Mouse (Mus musculus): ENCODE data around the gene Atg13. TPM values are rescaled to one million over a fixed set of nuclear protein-coding genes. Genes with fewer than 3 reads are reported as not detected.

Gene Atg13
- total RNA-seq, 2 experiments from 2014 or later: 38.9 to 40.8 TPM

Other genes with a start within 250 kb of the Atg13 start
- 10 to 100 TPM; 47.0 to 53.1 TPM for gene Ckap5, start 183.8 kb downstream of the Atg13 start, total RNA-seq (2021)
- under 1 TPM in 1 of 2 experiments, not detected in 1; 0.12 TPM for gene F2, start 74.2 kb downstream of the Atg13 start, total RNA-seq (2021)
- 1 to 10 TPM; 5.4 to 5.8 TPM for gene Zfp408, start 60.8 kb downstream of the Atg13 start, total RNA-seq (2021)
- 10 to 100 TPM; 33.2 to 36.0 TPM for gene Arhgap1, start 60.7 kb downstream of the Atg13 start, total RNA-seq (2021)
- 1 to 10 TPM; 5.3 to 5.8 TPM for gene Harbi1, start 276 bp upstream of the Atg13 start, total RNA-seq (2021)
- gene Ambra1, start 19.6 kb upstream of the Atg13 start, total RNA-seq (2021): 10 to 100 TPM; 19.4 to 19.6 TPM
- gene Chrm4, start 216.7 kb upstream of the Atg13 start, total RNA-seq (2021): not detected
- 10 to 100 TPM; 15.7 to 16.8 TPM for gene Mdk, start 221.7 kb upstream of the Atg13 start, total RNA-seq (2021)
- gene Gm9821, start 235.1 kb upstream of the Atg13 start, total RNA-seq (2021): not detected

Measured in heart, postnatal 14 days (tissue).